Mouse (Mus musculus) fat pad, adult 2 months (tissue): ENCODE measurements at regions not wholly inside any gene's neighbourhood (a gene's known extent, or its start where the extent isn't known, plus 50 kb on each side); places are given as distances from the start of the nearest gene placed in this dataset.

Source experiments
- DNase-seq: peaks from one replicate; pipeline ENCODE4 v3.0.0-alpha.2; 2011; ENCODE audit warnings: low read depth, low spot score; ENCODE audit errors: extremely low read depth

DNA sequence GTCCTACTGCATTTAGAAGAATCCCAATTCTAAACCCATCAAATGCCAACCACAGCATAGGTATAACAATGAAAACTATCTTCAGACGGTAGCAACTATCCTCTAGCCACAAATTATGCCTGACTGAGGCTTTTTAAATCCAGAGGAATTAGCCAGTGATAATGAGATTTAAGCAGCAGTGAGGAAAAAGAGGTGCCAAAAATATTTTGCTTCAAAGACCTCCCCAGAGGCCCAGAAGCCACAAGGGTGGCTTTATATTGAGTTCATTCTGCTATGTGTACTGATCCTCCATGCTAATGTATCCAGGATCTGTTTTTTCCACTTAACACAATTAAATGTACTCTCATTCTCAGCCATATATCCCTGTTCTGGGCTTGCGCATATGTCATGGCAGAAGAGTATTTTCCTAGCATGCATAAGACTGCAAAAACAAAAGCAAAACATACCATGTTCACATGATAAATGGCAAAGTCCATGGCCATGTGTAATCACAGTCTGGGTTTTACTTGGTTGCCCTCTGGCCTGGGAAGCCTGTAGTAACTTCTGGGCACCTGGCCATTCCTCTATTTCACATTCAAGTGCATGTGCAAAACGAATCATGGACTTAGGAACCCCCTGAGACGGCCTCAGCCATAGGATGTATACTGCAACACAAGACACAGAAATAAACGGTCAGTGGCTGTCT lies 113.6 kb upstream of the Tsc22d2 start:
- no peak for DNase-seq

DNA sequence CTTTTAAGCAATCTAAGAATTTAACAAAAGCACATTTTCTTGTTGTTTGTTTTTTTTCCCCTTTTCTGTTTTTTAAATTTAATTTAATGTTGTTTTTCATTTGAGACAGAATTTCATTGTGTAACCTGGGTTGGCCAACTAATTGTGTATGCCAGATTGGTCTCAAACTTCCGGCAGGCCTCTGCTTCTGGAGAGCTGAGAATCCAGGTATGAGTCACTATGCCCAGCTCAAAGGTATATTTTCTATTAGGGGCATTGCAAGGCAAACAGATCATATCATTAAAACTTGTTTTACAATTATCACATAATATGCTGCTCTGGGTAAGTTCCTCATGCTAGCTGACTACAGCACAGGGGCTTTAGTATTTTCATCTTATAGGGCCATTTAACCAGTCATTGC lies 112.2 kb upstream of the Tsc22d2 start:
- no peak for DNase-seq

DNA sequence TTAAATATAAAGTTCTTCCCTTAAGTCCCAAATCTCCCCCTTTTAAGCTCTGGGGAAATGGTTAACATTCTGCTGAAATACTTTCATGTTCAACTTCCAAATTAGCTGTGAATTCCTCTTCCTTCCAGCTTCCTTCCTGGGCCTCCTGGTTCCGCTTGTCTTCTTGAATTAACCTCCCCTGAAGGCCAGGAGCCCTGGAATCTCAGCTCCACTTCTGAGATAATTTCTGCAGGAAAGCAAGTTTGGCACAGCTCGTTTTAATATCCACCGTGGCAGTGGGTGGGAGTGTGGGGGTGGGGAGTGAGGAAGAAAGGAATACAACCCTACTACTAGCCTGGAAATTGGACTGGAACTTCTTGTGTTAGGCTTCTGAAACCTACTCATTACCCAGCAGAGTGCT lies 110.8 kb upstream of the Tsc22d2 start:
- no peak for DNase-seq

DNA sequence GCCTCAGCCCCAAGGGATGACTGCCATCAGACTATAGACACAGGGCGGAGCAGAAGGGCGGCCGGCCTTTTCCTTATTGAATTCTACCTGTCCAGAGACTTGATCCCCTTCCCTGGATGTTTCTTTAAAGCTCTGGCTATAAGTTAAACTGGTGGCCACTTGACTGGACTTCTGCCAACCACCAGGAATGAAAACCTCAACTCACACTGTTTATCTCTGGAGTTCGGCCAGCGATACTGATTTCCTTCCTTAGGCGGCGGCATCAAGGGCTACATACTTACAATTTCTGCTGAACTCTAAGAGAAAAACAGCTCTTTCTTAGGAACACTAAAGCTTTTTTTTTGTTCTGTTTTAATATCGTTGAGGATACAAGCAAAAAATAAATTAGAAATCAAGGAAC lies 104.9 kb upstream of the Tsc22d2 start:
- no peak for DNase-seq

DNA sequence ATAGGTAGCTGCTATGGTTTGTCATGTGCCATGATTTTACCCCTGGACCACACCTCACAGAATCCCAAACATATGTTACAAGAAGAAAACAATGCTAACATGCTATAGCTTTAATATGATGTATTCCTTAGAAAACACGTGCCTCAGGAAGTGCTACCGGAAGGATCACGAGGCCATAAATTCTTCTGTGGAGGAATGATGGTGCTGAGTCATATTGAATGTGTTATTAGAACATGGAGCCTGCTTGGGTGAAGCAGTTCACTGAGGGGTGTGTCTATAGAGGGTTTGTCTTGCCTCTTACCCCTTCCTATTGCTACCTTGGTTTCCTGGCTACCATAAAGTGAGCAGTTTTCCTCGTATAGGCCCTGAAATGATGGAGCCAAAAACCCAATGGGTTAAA lies 104.1 kb upstream of the Tsc22d2 start:
- no peak for DNase-seq

DNA sequence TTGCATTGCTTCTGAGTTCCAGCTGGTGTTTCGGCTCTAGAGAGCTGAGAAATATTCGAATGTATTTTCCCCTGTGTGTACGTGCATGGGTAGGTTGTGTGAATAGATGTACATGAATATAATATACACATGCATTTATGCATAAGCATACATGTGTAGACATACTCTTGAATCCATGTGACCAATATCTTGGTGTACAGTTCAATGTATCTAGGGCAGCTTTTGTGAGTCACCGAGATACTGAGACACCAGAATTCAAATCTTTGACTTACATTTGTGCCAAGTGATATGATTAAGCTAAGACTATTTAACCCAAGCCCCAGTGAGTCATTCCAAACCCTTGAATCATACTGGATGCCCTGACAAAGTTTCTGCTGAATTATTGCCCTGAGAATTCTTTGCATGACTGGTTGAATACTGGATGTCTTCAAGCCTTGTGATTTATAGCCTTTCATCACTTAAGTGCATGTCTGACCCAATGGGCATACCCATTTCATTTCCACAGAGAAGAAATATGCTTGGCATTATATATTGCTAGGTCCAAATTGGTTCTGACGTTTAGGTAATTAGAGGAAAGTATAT lies 103.3 kb upstream of the Tsc22d2 start:
- no peak for DNase-seq

DNA sequence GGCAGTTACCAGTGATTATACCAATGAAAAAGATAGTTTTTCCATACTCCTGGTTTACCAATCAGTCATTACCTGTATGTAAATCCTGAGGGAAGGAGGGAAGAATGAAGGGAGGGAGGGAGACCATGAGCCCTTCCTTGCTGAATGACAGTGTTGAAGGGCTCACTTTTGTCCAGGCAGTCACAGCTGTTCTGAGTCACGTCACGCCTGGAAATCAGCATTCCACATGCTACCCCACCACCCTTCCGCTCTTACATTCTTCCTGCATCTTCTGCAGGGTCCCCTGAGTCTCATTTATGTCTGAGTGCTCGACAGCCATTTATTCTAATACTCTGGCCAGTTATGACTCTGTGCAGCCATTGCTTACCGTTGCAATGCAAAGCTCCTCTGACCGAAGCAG lies 101.9 kb upstream of the Tsc22d2 start:
- DNase-seq: no peak

DNA sequence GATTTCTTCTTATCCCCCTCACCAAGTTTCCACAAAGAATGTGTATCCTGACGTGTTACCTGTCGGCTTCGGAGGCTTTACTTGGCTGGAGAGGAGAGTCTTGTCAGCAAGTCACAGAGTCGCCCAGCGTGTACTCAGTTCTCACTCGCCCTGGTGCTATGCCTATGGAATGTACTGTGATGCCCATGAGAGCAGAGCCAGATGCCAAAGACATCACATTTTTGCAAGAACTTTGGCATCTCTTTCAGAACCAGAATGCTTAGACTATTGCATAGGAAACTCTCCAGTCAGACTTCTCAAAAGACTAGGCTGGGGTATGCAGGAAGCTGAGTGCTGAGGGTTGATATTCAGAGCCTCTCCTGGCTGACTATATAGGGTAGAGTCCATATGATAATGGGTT lies 99.3 kb upstream of the Tsc22d2 start:
- DNase-seq: no peak

DNA sequence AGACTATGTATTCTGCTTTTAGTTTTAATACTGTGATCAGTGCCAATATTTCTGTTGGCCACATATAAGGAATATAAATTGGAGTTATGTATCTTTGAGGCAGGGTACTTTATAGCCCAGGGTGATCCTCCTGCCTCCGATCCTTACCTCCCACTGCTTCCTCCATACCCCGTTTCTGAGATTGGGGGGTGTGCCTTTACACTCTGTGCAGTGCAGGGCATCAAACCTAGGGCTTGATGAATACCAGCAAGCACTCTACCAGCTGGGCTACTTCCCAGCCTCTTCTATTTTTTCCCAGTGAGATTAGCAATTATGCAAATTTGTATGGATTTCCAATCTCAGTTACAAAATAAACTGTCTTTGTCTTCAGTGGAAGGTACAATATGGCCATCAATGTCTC lies 97.3 kb upstream of the Tsc22d2 start:
- no peak for DNase-seq

DNA sequence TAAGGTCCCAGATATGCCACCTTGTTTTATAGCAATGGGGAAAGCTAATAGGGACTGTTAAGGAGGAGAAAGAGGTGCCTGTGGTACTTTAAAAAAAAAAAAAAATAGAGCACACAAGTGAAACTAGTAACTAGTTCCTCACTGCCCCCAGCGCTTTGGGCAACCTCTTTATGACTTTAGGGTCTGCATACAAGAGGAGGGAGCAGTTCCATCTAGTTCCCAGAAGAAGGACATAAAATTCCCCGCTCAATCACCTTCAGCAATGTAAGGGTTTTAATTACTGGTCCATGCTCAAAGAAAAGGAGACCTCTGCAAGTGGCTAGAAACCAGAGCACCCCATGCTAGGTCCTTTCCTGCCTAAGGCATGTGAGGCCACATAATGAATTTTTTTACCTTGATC lies 95.8 kb upstream of the Tsc22d2 start:
- DNase-seq: no peak

DNA sequence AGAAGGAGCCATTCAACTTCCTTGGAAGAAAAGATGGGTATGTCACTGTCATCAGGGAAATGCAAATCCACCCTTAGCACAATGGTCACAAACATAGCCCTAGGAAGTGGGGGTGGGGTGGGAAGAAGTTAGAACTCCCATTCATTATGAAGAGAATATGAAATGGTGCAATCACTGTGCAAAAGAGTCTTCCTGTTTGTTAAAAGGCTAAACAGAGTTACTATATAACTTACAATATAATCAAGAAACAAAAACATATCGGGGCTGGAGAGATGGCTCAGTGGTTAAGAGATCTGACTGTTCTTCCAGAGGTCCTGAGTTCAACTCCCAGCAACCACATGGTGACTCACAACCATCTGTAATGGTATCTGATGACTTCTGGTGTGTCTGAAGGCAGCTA lies 95.1 kb upstream of the Tsc22d2 start:
- no peak for DNase-seq

DNA sequence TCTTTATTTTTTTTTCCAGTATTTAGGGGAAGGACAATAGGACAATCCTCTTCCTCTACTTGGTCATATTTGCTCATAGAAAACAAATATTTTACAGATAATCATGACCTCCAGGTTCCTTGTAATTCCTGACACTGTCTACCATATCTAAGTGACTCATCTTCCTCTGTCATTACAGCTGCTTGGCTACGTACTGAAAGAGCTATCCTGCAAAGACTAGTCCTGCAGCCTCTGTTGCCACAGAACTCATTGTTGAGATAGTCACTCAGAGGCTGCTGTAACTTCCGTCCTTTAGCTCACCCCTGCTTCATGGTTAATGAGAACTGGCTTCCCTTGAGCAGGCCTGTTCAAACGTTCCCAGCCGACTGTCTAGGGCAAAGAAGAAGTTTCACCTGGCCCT lies 93.7 kb upstream of the Tsc22d2 start:
- no peak for DNase-seq

DNA sequence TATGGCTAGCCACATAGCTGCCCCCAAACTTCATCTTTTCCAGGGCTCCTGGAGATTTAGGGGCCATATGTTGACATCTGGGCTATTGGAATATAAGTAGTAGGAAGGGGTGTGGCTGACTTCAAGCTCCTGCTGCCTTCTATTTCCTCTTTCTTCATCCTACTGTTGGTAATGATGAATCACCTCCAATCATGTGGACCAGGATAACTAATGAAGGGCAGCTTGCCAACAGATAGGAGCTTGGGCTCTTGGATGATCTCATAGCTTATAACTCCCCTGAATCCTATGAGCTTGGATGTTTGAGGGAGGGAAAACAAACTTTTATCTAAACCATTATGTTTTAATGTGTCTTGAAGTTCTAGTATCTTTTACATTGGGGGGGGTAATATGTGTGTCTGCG lies 92.2 kb upstream of the Tsc22d2 start:
- DNase-seq: no peak

DNA sequence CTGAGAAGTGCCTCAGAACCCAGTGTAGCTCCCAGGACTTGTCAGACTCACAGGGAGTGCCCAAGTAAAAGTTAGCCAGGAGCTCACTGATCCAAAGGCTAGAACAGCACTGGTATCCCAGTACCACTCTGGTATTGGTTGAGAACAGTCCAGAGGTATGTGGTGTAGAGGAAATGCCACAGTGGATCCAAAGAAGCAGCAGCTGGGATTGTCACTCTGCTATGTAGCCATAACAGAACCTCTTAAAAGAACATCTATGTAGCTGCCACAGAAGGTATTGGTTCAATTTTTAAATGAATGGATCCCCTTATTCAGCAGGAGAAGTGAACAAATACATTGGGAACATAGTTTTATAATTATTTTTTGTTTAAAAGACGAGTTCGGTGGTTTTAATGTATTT lies 86.8 kb upstream of the Tsc22d2 start:
- no peak for DNase-seq

DNA sequence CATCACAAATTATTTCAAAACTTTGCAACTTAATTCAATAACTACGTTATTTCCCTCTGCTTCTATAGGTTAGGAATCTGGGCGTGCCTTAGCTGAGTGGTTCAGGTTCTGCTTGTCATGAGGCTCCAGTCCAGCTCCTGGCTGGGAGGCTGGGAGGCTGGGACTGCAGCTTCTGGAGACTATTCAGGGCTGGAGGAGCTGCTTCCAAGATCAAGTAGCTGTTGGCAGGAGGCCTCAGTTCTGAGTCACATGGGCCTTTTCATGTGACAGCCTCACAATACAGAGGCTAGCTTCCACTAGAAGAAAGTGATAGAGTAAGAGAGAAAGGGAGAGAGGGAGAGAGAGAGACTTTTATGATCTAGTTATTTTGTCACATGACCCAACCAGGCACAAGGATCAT lies 84.3 kb upstream of the Tsc22d2 start:
- DNase-seq: peak; percentile 47

DNA sequence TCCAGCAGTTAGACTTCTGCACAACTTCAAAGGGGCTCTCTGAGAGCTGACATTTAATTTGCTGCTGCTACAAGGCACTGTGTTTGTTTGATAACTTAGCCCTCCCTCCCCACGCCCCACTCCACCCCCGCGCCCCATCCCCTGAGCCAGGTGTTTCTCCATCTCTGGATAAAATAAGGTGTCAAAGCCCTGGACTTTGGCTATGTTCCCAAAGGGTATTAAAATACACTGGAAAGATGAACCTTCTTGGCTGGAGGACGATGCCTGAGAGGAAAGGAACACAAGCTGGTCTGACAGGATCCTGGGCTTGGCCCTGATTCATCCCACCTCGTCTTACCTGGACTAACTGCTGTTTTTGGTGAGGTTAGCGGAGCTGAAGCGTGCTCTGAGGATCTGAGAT lies 80.5 kb upstream of the Tsc22d2 start:
- peak; percentile 91 for DNase-seq

DNA sequence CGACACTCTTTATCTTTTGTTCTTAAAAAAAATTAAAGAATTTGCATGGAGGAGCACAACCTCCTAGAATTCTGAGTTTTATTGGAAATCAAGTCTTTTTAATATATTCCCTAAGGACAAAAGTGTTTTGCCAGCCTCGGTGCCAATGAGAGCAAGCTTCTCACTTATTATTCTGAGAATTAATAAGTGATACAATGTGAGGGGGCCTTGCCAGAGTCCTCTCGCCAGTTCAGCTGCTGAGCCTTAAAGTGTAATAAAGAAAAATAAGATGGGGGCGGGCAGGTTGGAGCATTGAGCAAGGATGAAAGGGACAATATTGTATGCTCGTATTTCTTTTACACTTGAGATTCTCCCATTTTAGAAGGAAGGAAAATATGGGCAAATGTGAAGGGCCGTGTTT lies 79.2 kb upstream of the Tsc22d2 start:
- no peak for DNase-seq

DNA sequence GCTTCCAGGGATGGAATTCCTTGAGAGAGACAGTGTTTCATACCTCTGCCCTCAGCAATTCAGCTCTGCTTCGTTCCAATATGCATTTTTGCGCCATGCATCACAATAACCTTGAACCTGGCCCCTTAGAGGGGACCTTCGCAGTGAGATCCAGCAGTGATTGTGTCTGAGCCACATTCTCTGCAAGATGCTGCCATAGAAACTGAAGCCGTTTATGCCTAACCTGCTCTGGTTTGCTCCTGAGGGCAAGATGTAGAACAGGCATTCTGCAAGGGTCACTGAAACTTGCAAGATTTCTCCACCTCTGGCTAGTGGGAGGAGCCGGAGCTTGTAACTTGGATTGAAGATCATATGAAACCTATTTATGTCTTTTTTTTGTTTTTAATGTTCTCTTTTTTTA lies 78.4 kb upstream of the Tsc22d2 start:
- no peak for DNase-seq

DNA sequence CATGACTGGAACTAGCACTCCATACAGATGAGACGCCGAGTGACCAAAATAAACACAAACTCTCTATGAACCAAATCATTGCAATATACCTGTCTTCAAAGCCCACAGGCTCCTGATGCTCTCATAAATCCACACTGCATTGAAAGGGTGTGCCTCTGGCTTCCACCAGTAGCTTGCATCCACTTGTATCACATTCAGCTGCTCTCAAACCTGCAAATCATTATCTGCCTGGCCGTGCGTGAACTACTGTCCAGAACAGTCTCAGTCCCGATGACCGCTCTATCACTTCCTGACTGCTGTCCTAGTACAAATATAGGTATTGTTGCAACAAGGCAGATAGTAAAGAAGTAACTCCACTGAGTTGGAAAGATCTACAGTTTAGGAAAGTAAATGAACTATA lies 77.9 kb upstream of the Tsc22d2 start:
- DNase-seq: no peak

DNA sequence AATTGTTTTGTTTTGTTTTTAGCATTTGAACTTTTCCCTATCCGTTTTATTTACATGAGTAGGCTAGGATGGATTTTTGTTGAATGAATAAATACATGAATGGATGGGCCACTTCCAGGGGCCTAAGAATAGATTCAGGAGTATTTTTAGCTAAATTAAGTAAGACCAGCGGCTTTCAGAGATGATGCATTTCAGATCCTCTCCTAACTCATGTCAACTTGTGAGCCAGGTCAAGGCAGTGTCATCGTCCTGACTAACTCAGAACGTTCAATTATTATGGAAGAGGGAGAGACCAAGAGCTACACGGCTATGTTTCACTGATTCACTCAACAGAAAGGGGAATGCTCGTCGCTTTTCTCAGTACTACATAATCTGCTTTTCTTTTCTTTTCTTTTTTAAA lies 75.5 kb upstream of the Tsc22d2 start:
- DNase-seq: no peak

DNA sequence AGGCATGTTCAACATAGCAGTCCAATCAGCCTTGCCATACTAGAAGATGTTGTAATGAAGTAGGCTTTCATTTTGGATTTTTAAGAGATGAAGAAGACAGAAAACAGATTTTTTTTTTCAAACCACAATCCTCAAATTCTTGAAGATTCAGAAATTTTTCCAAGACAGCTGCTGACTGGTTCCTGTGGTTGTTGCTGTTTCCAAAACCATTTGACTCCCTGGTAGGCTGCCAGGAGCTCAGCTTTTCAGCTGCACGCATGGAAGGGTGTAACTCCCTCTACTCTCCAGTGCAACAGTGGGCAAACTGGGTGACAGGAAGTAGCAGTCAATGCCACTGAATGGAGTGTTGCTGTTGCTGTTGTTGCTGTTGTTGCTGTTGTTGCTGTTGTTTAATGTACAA lies 72.4 kb upstream of the Tsc22d2 start:
- no peak for DNase-seq

DNA sequence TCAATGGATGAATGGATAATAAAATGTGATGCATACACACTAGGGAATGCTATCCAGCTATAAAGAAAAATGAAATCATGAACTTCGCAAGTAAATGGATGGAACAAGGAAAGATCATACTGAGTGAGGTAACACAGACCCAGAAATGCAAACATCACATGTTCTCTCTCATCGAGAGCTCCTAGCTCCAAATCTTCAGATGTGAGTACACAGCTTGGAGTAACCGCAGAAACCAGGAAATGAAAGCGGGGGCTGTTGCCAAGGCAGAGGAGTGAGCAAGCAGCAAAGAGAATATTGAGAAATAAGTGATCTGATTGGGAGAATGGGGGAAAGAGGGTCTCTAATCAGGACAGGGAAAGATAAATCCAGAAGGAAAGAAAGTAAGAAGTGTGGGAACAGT lies 52.0 kb upstream of the Tsc22d2 start:
- no peak for DNase-seq

DNA sequence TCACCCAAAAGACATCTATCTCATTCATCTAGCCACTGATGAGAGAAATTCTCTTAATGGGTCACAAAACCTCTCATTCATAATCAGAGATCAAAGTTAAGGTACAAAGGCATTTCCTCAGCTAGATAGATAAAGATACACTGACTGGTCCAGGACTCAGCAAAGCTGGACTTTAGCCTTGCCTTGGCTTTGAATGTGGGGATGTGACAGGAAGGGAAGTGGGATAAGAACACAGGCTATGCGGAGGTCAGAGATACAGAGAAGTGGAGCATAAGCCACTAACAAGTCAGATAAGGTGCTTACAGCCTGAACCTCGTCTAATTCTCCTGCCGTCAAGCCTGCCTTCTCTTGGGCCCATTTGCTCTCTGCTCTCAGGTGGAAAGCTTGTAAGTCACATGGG lies 50.0 kb upstream of the Tsc22d2 start:
- DNase-seq: no peak
